Mouse (Mus musculus) CD4-positive, CD25-positive, alpha-beta regulatory T cell, adult 4 months (primary cell): ENCODE data around the gene Tmigd3. TPM values are rescaled to one million over a fixed set of nuclear protein-coding genes. Genes with fewer than 3 reads are reported as not detected.
A peak's percentile ranks its signal among the peaks of the same experiment; 100 is the strongest.

Experiments used
- ATAC-seq: one replicate; pipeline ENCODE4 v1.8.0; 2017
- polyA plus RNA-seq, 2 experiments: library from polyadenylated mRNA; unstranded; fragments of 100-300 nt; shearing (Covaris generic); gene quantifications; one replicate each; pipeline ENCODE4 v1.2.1; 2017

The Tmigd3 gene
- polyA plus RNA-seq, 2 experiments from 2014 or later = not detected

DNA sequence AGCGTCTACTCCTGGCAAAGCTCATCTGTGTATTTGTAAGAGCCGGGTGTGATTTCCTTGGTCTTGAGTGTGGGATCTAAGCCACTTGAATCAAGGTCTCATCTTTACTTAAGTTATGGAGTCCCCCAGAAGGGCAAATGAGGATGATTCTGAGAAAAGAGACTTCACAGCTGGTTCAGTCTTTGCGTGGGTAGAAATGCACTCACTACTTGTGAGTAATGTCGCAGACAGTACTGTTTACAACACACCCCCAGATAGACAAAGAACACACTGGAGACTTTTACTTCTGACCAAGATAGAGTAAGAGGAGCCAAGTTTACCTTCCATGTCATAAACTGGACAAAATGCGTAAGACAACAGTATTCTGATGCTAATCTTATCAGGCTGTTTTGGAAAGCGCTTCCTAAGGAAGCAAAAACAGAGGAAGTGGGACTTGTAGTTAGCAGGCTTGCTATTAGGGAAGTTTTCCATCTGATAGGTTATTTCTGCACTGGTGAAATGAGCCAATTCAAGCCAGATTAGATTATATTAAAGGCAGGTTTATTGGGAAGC lies 6.6 kb downstream of the Tmigd3 start:
- ATAC-seq = no peak

GRCm38 (mm10) chr3:105877919-105878318 lies 7.2 kb downstream of the Tmigd3 start:
- no peak for ATAC-seq

- ATAC-seq = no peak
Observed at GRCm38 (mm10) chr3:105878751-105879150, 8.0 kb downstream of the Tmigd3 start.

GRCm38 (mm10) chr3:105880419-105880818 lies 9.7 kb downstream of the Tmigd3 start:
- no peak for ATAC-seq

DNA sequence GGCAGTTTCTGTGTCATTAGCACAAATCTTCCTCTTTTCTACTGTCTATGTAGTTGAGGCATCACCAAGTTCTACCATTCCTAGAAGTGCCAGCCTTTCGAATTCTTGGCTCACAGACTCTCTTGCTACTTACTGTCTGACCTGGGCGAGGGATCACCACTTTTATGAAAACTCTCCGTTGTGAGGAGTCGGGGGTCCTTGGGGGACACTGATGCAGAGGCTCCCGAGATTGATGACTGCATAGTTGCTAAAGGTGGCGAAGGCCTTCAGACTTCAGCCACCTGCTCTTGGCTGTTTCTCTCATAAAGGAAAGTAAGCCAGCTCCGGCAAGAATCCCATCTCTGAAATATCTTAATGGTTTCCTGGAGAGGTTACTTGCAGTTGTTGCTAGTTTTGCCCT lies 11.4 kb downstream of the Tmigd3 start:
- no peak for ATAC-seq

DNA sequence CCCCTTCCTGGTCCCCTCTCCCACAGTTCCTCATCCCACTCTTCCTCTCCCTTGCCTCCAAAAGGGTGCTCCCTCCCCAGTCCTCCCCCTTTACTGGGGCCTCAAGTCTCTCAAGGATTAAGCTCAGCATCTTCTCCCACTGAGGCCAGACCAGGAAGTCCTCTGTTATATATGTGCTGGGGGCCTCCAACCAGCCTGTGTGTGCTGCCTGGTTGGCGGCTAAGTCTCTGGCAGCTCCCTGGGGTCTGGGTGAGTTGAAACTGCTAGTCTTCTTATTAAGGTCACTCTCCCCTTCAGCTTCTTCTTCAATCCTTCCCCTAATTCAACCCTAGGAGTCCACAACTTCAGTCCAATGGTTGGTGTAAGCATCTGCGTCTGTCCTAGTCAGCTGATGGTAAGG lies 12.4 kb downstream of the Tmigd3 start:
- ATAC-seq = no peak

- no peak for ATAC-seq
Observed at GRCm38 (mm10) chr3:105888961-105889360, 18.3 kb downstream of the Tmigd3 start.

- ATAC-seq = no peak
Observed at GRCm38 (mm10) chr3:105890220-105890619, 19.5 kb downstream of the Tmigd3 start.

GRCm38 (mm10) chr3:105891141-105891540 lies 20.4 kb downstream of the Tmigd3 start:
- no peak for ATAC-seq

- ATAC-seq = peak; percentile 70
Observed at GRCm38 (mm10) chr3:105891760-105892571, 21.3 kb downstream of the Tmigd3 start.

DNA sequence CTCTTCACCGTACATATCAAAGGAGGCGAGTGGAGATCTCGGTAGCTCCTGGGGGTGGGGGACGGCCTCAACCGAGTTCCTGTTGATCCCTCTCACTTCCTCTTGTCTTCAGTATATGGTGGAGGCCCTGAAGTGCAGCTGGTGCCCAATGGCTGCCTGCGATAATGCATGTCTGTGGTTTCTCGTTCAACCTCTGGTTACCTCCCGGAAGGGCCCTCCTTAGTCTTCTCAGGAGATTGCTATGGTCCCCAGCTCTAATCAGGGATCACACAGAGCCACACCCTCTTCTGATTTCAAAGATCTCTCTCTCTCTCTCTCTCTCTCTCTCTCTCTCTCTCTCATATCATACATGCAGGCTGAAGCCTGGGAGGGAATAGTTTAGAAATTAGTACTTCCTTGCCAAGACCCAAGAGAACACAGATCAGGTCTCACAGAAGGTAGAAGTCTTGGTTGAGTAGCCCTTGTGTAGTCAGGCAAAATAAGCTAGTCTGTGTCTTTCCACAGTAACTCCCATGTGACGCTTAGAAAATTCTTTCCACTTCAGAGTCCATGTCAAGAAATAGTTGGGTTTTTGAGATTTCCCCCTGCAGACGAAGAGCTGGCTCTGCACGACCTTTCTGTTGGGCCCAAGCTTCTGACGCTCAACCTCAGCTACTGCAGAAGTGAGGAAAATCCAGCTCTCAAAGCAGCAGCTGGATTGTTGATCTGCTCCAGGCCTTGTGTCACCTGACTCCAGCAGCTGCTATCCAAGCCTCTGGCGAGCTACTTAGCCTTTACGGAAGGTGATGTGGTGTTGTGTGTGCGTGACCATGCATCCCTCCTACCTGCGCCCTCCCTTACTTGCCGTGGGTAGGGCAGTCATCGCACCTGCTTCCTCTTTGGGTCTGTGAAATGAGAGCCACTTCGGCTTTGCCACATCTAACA lies 22.1 kb downstream of the Tmigd3 start:
- ATAC-seq = peak; percentile 57

DNA sequence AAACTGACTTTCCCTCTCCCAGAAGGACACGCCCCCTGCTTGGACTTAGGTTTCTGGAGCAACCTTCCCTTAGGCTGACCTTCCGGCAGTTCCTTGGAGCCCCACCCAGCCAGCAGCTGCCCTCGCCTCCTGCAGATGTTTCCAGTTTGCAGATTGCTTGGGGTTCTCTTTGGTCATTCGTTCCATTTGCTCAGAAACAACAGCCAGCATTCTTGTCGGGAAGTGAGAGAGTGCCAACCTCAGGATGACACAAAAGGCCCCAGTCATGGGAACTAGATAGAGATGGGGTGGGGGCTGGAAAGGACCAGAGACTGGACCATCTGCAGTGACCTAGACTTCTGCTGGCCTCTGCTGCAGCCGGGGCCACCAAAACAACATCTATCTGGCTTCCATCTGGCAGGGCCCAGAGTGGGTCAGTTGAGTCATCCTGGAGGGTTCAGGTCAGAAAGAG lies 23.3 kb downstream of the Tmigd3 start:
- ATAC-seq = no peak

DNA sequence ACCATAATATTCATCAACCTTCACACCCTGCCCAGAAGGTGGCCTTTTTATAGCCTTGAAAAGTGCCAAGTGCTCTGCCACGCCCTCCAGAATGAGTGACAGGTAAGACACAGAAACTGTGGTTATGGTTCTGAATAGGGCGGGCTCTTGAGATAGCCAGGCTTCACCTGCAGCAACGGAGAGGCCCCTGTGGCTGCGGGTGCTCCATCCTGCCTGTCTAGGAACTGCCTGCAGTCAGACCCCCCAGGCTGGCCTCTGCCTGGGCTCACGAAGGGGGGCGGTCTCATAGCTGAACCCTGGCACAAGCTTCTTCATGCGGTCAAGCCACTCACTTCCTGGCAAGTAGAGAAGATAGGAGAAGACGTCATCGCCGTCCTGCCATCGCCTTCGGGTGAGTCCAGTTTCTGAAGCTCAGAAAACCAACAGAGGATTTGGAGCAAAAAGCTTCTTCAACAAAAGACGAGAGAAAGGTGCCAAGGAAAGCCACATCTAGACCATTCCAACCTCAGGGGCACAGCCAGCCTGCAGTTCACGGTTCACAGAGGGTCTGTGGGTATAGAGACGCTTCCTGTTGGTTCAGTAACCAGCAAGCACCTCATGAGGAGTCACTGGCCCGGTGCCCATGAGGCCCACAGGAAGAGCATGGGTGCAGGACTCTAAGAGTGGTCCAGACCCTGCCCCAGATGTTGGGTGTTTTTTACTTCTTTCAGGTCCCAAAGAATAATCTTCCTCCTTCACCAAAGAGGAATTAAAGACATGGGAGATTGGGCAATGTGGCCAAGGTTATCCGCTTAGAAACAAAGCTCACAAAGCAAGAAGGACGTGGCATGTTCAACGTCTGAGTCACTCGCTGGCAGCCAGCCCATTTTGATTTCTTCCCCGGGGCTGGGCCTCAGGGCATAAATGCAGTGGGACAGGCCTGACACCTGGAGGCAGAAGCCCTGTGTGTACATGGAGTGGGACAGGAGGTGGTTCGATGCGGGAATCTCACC lies 24.2 kb downstream of the Tmigd3 start:
- ATAC-seq = peak; percentile 42

DNA sequence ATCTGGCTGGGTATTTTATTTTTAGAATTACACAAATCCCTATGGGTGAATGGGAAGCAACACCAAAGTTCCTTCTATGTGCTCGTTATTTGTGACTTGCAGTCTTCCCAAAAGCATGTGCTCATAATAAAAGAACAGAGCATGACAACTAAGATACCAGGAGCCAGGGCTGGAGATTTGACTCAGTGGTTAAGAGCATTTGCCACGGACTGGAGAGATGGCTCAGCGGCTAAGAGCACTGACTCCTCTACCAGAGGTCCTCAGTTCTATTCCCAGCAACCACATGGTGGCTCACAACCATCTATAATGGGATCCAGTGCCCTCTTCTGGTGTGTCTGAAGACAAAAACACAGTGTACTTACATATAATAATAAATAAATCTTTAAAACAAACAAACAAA lies 26.1 kb downstream of the Tmigd3 start:
- no peak for ATAC-seq

- no peak for ATAC-seq
Observed at GRCm38 (mm10) chr3:105898325-105898724, 27.6 kb downstream of the Tmigd3 start.

DNA sequence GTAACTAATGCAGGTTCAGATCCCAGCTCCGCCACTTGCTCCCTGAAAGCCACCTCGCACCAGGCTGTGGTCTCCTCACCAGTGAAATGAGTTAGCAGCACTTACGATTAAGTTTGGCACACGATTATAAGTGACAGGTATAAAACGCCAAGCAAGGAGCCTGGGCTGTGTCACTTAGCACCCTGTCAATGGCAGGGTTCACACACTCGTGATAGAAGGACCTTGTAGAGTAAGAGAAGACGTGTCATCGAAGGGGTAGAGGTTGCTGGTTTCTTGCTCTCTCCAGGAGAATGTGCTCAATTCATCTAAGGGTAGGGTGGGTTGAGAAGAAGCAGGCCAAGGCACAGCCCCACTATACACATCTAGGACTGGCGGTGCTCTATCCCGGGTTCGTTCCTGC lies 28.2 kb downstream of the Tmigd3 start:
- ATAC-seq = no peak

GRCm38 (mm10) chr3:105899394-105900147 lies 28.9 kb downstream of the Tmigd3 start:
- peak; percentile 49 for ATAC-seq

DNA sequence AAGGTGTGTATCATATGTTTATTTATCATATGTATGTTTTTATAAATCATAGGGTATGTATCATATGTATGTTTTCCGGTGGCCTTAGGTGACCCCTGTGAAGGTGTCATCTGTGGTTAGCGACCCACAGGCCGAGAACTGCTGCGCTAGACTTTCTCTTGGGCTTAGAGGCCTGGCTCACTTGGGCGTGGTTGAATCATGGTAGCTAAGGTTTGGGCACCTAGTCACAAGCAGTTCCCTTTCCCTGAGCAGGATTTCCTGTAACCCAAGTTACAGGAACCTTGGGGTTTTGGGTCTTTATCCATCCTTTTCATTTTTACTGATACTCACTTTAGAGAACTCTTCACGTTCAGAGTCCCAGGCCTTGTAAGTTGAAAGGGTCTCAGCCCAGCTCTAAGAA lies 29.6 kb downstream of the Tmigd3 start:
- ATAC-seq = no peak

GRCm38 (mm10) chr3:105900716-105901115 lies 30.0 kb downstream of the Tmigd3 start:
- peak; percentile 69 for ATAC-seq

GRCm38 (mm10) chr3:105901468-105901867 lies 30.8 kb downstream of the Tmigd3 start:
- ATAC-seq = no peak

GRCm38 (mm10) chr3:105904213-105904612 lies 33.5 kb downstream of the Tmigd3 start:
- no peak for ATAC-seq
